Mouse (Mus musculus) urinary bladder, postnatal 14 days (tissue): ENCODE measurements at regions not wholly inside any gene's neighbourhood (a gene's known extent, or its start where the extent isn't known, plus 50 kb on each side); places are given as distances from the start of the nearest gene placed in this dataset.
"Not testable (repeated sequence)": the region's sequence is repeated elsewhere in the genome, so short reads cannot be mapped to it uniquely, and the experiment has no call there.

ENCODE experiments used
- DNase-seq: peaks from one replicate; pipeline ENCODE4 v3.0.0; 2021; ENCODE audit warnings: low spot score

DNA sequence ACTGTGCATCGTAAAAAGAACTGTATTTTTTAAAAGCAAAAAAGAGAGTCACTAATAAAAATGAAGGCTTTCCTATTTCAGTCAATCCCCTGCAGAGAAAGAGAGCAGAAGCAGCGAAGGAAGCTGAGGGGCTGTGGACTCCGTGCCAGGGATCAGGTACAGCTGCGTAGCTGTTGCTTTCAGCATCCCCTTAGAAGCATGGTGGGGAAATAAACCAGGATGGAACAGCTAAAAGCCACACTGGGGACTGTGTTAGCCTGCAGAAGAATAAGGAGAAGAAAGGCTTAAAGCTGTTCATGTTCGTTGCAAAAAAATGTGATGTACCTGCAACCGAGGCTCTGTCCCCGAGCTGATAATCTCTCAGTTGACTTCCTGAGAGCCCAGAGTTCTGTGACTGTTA lies 1302.6 kb upstream of the Sel1l start:
- DNase-seq, result no peak

DNA sequence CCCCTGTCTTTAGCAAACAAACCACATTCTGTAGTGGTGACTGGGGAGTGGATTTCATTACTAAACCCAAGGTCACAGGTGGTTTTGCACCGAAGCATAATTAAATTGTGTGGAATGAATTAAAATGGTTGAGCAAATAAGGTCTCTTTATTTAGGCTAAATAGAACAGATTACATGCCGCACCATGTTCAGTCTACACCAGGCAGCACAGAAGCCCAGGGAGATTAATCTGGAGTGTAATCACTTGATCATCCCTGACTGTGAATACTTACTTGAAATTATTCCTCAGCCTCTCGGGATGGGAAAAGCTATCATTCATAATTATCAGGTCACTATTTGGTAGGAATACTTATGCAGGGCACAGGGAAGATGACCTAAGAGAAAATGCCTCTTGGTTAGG lies 1293.3 kb upstream of the Sel1l start:
- DNase-seq, result no peak

DNA sequence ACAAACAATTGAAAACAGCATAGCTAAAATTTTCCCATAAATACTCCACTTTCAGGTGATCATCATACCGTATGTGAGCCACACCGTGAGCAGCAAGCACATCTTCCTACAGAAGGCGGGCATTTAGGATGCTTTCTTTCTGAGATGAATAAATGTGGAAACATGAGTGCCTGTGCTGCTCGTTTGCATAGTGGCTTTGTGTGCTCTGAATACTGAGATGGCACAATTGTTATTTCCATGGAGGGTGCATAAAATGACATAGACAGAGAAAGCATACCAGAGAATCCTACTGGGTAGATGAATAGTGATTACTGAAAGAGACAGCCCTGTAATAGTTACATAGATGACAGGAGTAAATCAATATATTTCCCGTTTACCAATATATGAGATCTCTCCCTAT lies 1287.4 kb upstream of the Sel1l start:
- no peak for DNase-seq

DNA sequence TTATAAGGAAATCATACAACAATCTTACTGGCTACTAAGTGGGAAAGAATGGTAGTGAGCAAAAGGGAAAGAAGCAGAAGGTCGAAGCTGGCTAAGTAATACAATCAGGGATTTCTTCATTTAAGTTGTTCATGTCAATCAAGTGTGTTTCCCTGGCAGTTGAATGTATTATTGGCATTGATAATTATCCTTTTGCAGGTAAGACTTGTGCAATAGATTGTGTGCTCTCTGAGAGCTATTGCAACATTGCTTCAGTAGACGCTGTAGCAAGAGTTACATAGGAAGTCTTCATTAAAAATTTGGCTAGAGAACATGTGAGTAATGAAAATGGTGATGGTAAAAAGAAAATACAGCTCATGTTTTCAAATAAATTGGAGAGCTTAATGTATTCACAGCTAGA lies 1273.3 kb upstream of the Sel1l start:
- no peak for DNase-seq

DNA sequence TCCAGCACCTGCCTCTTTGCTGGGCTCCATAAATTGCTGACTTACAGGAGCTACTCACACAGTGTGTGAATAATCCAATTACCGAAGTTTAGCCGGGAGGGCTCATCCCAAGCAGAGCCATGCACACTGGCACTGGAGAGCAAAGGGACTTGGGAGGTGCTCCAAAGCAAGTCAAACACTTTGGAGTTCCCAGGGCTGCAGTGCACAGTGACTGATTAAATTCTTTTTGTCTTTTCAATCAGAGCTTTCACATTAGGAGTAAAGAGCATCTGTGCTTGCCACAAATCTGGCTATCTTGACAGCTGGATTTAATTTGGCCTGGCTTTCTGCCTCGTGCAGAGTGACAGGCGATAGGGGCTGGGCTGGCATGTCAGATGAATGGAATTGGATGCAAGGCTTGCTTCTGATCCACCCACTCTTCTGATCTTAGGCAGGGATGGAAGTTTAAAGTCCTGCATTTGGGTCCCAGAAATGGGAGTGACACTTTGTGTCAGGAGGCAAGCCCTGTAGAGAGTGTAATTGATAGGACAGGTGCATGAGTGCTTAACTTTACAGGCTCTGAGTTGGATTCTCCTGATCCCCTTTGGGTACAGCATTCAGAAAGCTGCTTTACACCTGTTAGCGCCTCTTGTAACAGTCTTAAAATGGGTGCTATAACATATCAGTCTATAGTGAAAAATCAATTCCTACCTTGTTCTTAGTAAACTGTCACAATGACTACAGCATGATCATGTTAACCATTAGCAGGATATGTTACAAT lies 1239.3 kb upstream of the Sel1l start:
- no peak for DNase-seq

DNA sequence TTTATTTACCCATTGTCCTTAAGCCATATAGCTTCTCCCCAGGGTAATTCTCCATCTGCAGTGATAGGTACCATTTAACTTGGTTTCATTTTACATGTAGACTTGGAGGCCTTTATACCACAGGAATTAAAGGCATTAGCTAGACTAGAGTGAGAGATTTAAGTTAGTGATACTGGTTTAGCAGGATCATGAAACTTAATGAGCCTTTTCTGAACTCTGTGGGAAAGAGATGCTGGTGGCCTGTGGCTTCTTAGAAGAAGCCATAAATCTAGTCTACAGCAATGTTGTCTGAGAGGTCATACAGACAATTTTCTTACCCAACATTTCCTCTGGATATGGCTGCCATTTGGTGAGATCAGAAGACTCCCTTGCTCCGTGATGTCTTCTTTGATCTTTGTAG lies 1214.9 kb upstream of the Sel1l start:
- DNase-seq, result no peak

DNA sequence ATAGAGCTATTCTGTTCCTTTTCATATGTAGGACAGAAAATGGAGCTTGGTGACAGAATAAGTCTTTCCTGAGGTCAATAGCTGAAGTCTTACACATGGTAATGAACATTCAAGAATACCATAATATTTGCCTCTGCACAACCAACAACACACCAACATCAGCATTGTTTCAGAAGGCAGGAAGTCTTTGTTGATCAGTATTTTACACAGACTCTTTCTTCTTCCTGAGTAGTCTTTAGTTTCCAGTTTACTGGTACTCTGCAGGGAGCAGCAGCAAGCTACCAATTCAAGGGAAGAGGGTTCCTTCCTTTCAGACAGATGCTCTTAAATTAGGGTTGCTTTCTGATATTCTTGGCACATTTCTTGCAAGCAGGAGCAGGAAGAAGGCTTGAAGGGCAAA lies 1170.7 kb upstream of the Sel1l start:
- DNase-seq, result no peak

DNA sequence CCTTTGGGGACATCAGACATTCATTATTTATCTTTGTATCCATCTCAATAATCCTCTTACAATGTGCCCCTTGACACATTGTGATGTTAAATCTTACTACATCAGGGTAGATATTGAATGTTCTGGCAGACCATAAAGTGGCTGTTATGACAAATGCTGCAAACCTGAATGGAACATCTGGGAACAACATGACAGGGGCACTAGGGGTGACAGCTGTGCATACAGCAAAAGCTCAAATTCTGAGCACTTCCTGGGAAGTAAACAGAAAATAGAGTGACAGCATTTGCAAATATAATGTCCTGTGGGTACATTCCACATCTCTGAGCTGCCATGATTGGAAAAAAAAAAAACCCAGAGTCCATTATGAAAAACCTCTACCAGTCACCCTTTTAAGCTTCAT lies 1162.6 kb upstream of the Sel1l start:
- no peak for DNase-seq

DNA sequence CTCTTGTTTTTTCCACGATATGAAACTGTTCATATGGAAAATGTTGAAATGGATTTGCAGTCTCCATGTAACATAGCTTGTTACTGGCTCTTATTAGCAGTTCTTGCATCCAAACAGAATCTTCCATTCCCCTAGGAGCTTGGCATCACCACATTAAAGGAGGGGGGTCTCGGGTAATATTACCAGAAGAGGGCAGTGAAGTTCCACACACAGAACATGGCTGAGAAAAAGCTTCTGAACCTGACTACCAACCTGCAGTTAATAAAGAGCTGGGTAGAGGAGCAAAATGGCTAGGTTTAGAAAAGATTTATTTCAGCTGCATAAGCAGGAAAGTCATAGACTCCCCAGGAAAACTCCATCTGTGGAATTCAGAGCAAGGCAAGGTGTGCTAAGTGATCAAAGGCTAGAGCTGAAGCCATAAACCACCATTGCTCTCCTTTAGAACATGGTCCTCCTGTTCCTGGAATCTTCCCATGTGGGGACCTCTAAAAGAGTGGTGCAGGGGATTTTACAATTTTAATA lies 1157.9 kb upstream of the Sel1l start:
- no peak for DNase-seq

DNA sequence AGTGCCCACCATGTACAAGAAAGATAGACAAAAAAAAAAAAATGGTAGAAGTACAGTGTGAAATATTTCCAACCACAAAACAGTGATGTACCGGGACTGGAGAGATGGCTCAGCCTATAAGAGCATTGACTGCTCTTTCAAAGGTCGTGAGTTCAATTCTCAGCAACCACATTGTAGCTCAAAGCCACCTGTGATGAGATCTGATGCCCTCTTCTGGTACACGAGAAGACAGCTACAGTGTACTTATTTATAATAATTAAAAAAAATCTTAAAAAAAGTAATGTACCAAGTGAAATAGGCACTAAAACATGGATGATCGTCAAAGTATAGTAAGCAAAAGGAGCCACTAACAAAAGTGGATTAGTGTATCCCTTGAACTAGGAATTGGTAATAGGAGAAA lies 1154.2 kb upstream of the Sel1l start:
- DNase-seq, result no peak

DNA sequence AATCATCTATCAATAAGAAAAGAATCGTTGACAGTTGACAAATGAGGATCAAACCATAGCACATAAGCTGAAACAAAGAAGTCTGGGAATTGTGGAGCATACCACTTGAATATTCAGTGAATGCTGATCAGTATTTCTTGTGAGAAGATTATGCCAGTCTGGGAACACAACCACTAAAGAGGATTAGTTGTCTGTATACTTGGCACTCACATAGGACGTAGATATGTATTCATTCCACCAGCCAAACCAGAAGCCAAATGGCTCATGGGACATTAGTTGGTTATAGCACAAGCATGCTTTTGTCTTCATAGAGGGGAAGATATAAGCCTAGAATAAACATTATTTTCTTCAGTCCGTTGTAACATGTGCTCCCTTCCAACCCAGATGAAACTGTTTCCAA lies 1126.7 kb upstream of the Sel1l start:
- DNase-seq, result no peak

DNA sequence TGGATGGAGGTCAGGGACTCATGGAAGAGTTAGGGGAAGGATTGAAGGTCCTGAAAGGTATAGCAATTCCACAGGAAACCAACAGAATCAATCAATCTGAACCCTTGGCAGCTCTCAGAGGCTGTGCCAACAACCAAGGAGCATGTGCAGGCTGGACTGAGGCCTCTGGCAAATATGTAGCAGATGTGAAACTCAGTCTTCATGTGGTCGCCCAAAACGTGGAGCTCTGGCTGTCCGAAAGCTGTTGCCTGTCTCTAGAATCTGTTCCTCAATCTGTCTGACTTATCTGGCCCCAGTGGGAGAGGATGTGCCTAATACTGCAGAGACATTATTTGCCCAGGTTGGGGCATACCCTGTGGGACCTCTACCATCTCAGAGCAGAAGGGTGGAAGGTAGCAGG lies 1095.4 kb upstream of the Sel1l start:
- DNase-seq, result no peak

DNA sequence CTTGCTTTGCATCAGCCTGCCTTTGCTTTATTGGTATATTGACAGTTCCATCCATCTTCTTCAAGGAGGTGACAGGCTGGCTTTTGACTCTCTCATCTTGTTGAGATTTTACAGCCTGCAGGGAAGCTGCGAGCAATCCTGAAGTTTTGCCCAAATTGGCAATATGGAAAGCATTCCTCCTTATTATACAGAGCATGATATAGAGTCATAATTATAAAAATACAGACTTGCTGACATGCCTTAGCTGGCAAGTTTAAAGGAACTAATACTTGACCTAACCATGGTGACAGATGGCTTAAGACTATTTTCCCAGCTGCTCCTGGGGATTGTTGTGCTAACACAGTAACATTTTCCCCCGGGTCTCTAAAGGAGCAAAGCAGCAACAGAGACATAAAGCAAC lies 1078.6 kb upstream of the Sel1l start:
- DNase-seq, result no peak

DNA sequence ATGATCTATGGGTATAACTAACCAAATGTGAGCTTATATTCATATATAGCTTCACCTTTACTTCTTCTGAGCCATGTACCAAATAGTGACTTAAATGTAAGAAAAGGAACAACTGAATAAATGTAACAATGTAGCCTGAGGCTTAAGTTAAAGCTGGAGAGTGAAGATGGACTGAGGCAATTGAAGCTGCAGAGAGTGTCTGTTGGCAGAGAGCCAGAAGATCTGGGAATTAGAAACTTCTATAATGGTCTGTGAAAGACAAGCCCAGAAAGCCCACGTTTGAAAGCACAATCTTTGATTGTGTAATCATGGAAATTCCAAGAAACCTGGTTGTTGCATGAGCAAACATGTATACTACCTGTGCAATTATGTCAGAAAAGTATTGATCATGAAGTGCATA lies 1078.0 kb upstream of the Sel1l start:
- DNase-seq, result no peak

DNA sequence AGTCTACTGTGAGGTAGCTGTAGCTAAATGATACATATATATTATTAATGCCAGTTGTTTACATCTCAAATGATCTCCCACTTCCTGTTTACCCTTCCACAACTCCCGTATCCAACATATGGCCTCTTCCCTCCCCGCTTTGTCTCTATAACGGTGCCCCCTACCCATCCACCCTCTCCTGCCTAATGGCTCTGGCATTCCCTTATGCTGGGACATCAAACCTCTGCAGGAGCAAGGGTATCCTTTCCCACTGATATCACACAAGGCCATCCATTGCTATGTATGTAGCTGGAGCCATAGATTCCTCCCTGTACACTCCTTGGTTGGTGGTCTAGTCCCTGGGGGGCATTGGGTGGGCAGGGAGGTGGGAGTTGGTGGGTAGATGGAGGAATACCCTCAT lies 1071.0 kb upstream of the Sel1l start:
- no peak for DNase-seq

DNA sequence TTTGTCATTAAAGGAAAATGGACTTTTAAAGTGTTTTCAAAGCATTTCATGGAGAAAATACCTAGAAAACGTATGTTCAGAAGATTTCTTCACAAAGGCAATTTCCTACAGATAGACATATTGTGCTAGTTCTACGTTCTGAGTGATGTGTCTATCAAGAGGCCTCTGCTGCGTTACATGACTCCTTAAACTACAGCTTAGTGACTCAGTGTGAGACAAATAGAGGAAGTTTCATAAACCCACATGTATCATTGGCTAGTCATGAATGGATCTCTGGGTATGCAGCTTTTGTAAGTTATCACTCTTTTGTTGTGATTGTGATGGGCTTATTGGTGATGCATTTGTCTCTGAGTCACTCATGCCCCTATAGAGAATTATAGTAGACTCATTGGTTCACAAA lies 1067.3 kb upstream of the Sel1l start:
- no peak for DNase-seq

DNA sequence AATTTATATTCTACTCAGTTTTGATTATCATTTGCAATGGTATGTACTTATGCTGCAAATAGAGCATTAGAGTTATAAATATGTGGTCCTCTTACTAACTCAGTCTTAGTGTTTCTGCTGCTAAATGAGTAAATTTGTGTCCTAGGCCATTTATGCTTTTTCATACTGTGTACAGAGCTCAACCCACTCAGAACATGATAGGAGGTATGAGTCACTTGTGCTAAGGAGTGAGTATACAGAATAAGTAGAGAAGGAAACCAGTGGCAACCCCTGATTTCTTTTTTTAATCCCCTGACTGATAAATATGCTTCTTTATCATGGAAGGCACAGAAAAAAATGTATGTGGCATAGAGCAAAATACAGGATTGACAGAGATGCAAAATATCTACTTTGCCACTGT lies 1066.8 kb upstream of the Sel1l start:
- DNase-seq, result no peak

DNA sequence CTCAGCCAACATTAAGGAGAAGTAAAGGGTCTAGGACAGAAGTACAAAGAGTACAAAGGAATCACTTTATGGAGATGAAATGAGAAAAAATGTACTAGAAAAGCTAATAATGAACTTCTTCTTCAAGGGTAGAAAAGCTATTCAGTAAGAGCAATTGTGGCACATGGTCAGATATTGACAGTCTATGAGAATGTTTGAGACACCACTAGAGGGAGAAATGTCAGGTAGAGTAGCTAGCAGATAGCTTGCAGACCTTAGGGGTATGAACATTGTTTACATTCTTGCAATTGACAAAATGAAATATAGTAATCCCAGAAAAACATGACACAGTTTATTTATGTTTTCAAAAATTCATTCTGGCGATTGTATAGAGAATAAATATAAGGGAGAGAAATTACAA lies 1066.2 kb upstream of the Sel1l start:
- no peak for DNase-seq

DNA sequence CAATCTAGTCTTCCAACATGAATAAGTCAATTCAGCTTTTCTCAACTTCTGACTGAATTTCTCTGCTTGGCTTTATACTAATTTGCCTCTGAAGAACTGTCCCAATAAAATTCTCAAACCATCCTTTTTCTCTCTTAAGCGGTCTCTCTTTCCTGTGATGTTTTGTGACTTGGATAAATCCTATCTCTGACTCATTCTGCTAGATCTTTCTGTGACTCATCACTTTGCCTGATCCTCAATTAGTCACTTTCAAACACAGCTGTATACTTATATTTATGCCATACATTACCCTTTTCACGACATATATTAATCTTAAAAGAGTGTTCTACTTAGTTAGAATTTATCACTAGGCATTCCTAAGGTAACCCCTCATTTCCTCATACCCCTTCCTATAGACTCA lies 1055.4 kb upstream of the Sel1l start:
- DNase-seq, result no peak

DNA sequence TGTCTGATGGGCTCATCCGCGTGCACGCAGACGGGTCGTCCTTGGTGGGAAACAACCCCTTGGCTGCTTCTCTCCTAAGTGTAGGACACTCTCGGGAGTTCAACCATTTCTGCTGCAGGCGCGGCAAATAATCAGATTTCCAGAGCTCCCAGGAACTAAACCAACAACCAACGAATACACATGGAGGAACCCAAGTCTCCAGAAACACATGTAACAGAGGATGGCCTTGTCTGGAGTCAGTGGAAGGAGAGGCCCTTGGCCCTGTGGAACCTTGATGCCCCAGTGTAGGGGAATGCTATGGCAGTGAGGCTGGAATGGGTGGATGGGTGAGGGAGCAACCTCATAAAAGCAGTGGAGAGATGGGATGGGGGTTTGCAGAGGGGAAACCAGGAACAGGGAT lies 1043.4 kb upstream of the Sel1l start:
- DNase-seq, result no peak

DNA sequence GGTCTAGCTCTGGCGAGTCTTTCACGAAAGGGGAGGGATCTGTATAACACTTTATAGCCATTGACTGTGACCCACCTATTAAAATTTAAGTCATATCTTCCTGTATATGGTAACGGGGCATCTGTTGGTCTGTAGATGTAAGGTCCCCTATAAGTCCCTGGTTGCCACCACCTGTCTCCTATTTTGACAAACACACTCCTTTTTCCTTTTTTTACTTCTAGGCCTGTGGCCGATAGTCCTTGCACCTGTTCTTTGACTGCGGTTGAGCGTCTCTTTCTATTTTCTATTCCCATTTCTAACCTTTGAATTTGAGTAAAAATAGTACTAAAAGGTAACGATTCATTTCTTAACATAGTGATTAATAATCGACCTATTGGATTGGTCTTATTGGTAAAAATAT lies 1042.7 kb upstream of the Sel1l start:
- not testable (repeated sequence) for DNase-seq

DNA sequence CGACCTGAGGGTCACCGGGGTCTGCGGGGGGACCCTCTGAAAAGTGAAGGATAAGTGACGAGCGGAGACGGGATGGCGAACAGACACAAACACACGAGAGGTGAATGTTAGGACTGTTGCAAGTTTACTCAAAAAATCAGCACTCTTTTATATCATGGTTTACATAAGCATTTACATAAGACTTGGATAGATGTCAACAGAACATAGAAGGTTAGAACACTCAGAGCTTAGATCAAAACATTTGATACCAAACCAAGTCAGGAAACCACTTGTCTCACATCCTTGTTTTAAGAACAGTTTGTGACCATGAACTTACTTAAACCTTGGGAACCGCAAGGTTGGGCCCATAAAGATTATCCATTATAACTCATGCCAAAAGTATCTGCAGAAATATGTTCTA lies 1042.2 kb upstream of the Sel1l start:
- DNase-seq, result not testable (repeated sequence)

DNA sequence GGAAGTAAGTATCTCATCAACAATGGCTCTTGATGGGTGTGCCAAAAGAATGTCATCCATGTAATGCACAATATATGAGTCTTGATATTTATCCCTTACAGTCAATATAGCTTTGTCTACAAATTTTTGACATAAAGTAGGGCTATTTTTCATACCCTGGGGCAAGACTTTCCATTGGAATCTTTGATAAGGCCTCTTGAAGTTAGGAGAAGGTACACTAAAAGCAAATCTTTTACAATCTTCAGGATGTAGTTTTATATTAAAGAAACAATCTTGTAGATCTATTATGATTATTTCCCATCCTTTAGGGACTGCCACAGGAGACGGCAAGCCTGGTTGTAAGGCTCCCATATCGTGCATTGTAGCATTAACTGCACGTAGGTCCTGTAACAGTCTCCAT lies 1038.8 kb upstream of the Sel1l start:
- no peak for DNase-seq

DNA sequence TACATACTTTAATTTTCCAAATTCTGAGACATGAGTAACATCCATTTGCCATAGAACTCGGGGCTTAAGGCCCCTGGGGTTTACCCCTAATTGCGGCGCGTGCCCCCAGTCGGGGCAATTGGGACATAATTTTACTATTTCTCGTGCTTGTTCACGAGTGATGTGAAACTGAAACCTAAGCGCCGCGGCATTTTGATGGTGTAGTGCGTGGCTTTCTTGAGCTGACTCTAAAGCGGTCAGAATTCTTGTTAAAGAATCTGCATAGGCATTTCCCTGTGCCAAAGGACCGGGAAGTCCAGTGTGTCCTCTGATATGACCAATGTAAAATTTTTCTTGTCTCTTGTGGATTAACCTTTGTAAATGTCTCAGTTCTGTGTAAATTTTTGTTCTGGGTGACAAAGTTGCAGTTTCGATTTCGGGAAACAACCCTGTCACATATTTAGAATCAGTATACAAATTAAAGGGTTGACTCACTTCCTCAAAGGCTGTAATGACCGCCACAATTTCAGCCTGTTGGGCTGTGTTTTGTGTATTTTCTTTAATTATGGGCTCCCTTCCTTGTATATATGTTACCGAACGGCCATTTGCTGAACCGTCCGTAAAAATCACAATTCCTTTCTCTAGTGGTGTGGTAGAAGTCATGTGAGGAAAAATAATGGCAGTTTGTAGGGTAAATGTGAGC lies 1037.6 kb upstream of the Sel1l start:
- not testable (repeated sequence) for DNase-seq
